ENCODE assay signal across 12 mouse cellular contexts in genomic region chr3:21356831-21357712, GRCm38 (mm10).
DNase-seq lines count a peak whose midpoint lies in the region; ATAC-seq lines count a peak whose summit lies in the region.
"Had no signal": no experiment of that assay in that cellular context is flagged by ENCODE, and none has a peak within 500 bp of the region (broad histone marks: within the 10 kb centered on the region; RNA-seq: fewer than 3 reads in every experiment).

No protein-coding gene starts in this region.

- H3K4me1 ChIP-seq in forebrain, embryonic 11.5 days (replicated peaks; ENCODE audit: control insufficient read depth, insufficient read depth, low read length) = no peaks in the 10 kb centered on the region
- H3K4me1 ChIP-seq in forebrain, embryonic 10.5 days = peaks cover 6% of the 10 kb centered on the region; the same call in 1 of the 2 replicates
- H3K4me1 ChIP-seq in hindbrain, embryonic 13.5 days (replicated peaks) = peaks cover 10% of the 10 kb centered on the region
- peaks cover 16% of the 10 kb centered on the region for H3K4me1 ChIP-seq in midbrain, embryonic 15.5 days
- H3K4me1 ChIP-seq: embryonic facial prominence, embryonic 15.5 days had no signal

- peak; percentile 76 for ATAC-seq in forebrain, embryonic 11.5 days (replicated peaks; ENCODE audit: low FRiP score)
- ATAC-seq in hindbrain, embryonic 13.5 days (ENCODE audit: low FRiP score) = peak; percentile 90
- peak; percentile 90 for ATAC-seq in midbrain, embryonic 15.5 days (replicated peaks)
- no peak for ATAC-seq in granulocyte monocyte progenitor cell, adult 5-6 weeks (replicated peaks; ENCODE audit: poor library complexity, severe bottlenecking)

- no peak overlapping the region for H3K9ac ChIP-seq in forebrain, embryonic 11.5 days (ENCODE audit: low read length)
- no peak overlapping the region for H3K9ac ChIP-seq in hindbrain, embryonic 13.5 days
- no peak overlapping the region for H3K9ac ChIP-seq in midbrain, embryonic 15.5 days
- H3K9ac ChIP-seq: embryonic facial prominence, embryonic 15.5 days; liver, embryonic 14.5 days had no signal

- H3K27me3 ChIP-seq in forebrain, embryonic 11.5 days (ENCODE audit: control insufficient read depth, insufficient read depth, low read length) = no peaks in the 10 kb centered on the region
- H3K27me3 ChIP-seq in forebrain, embryonic 10.5 days (ENCODE audit: poor library complexity, severe bottlenecking) = no peaks in the 10 kb centered on the region
- H3K27me3 ChIP-seq in hindbrain, embryonic 13.5 days = no peaks in the 10 kb centered on the region
- no peaks in the 10 kb centered on the region for H3K27me3 ChIP-seq in midbrain, embryonic 15.5 days (replicated peaks)
- H3K27me3 ChIP-seq: embryonic facial prominence, embryonic 15.5 days had no signal

- no peaks in the 10 kb centered on the region for H3K9me3 ChIP-seq in forebrain, embryonic 11.5 days (ENCODE audit: control insufficient read depth, low read length)
- no peaks in the 10 kb centered on the region for H3K9me3 ChIP-seq in forebrain, embryonic 10.5 days
- H3K9me3 ChIP-seq in hindbrain, embryonic 13.5 days = no peaks in the 10 kb centered on the region
- no peaks in the 10 kb centered on the region for H3K9me3 ChIP-seq in midbrain, embryonic 15.5 days
- H3K9me3 ChIP-seq: embryonic facial prominence, embryonic 15.5 days had no signal

- 62% methylated on average over 6 of the region's 6 CpGs for WGBS in forebrain, embryonic 11.5 days
- WGBS in forebrain, embryonic 10.5 days = 76% methylated on average over 6 of the region's 6 CpGs
- WGBS in hindbrain, embryonic 13.5 days = 49% methylated on average over 6 of the region's 6 CpGs
- 40% methylated on average over 6 of the region's 6 CpGs for WGBS in midbrain, embryonic 15.5 days

- H3K4me2 ChIP-seq in forebrain, embryonic 11.5 days (ENCODE audit: low read depth, low read length, severe bottlenecking) = no peak overlapping the region
- no peak overlapping the region for H3K4me2 ChIP-seq in hindbrain, embryonic 13.5 days
- H3K4me2 ChIP-seq in midbrain, embryonic 15.5 days = no peak overlapping the region
- H3K4me2 ChIP-seq: embryonic facial prominence, embryonic 15.5 days had no signal

- no peak overlapping the region for H3K4me3 ChIP-seq in forebrain, embryonic 11.5 days (ENCODE audit: low read depth, low read length)
- no peak overlapping the region for H3K4me3 ChIP-seq in forebrain, embryonic 10.5 days
- no peak overlapping the region for H3K4me3 ChIP-seq in hindbrain, embryonic 13.5 days
- no peak overlapping the region for H3K4me3 ChIP-seq in midbrain, embryonic 15.5 days
- H3K4me3 ChIP-seq: embryonic facial prominence, embryonic 15.5 days had no signal

- no peaks in the 10 kb centered on the region for H3K36me3 ChIP-seq in forebrain, embryonic 11.5 days (ENCODE audit: control insufficient read depth, insufficient read depth, low read length)
- no peaks in the 10 kb centered on the region for H3K36me3 ChIP-seq in forebrain, embryonic 10.5 days (replicated peaks)
- no peaks in the 10 kb centered on the region for H3K36me3 ChIP-seq in hindbrain, embryonic 13.5 days
- H3K36me3 ChIP-seq in midbrain, embryonic 15.5 days (replicated peaks) = no peaks in the 10 kb centered on the region
- H3K36me3 ChIP-seq: embryonic facial prominence, embryonic 15.5 days had no signal

- DNase-seq in forebrain, embryonic 11.5 days (ENCODE audit: low spot score) = no peak
- no peak for DNase-seq in forebrain, embryonic 10.5 days (ENCODE audit: extremely low spot score, low spot score)
- DNase-seq in brain, adult 2 months (ENCODE audit: low read depth, low spot score) = peak; percentile 84
- no peak for DNase-seq in adrenal gland, postnatal 10 days
- DNase-seq in kidney, postnatal 36 days = no peak
- DNase-seq: gastrocnemius, postnatal 36 days had no signal

- no peak overlapping the region for H3K27ac ChIP-seq in forebrain, embryonic 11.5 days (ENCODE audit: low read depth, low read length)
- H3K27ac ChIP-seq in forebrain, embryonic 10.5 days = no peak overlapping the region
- H3K27ac ChIP-seq in hindbrain, embryonic 13.5 days = peak overlapping the region; percentile 58; the same call in 1 of the 2 replicates
- peak overlapping the region; percentile 60 for H3K27ac ChIP-seq in midbrain, embryonic 15.5 days
- H3K27ac ChIP-seq: embryonic facial prominence, embryonic 15.5 days; liver, embryonic 14.5 days; stomach, postnatal 0 days had no signal

Comparison
In these comparisons a context has a peak if more than half of its experiments do, and no peak if none do; other contexts are left out.
1. H3K27ac ChIP-seq: peak in hindbrain, embryonic 13.5 days (single experiment) and midbrain, embryonic 15.5 days (single experiment); none in forebrain, embryonic 11.5 days (single experiment) and forebrain, embryonic 10.5 days (single experiment).